ENCODE assay signal across 8 mouse cellular contexts in the genomic region with DNA sequence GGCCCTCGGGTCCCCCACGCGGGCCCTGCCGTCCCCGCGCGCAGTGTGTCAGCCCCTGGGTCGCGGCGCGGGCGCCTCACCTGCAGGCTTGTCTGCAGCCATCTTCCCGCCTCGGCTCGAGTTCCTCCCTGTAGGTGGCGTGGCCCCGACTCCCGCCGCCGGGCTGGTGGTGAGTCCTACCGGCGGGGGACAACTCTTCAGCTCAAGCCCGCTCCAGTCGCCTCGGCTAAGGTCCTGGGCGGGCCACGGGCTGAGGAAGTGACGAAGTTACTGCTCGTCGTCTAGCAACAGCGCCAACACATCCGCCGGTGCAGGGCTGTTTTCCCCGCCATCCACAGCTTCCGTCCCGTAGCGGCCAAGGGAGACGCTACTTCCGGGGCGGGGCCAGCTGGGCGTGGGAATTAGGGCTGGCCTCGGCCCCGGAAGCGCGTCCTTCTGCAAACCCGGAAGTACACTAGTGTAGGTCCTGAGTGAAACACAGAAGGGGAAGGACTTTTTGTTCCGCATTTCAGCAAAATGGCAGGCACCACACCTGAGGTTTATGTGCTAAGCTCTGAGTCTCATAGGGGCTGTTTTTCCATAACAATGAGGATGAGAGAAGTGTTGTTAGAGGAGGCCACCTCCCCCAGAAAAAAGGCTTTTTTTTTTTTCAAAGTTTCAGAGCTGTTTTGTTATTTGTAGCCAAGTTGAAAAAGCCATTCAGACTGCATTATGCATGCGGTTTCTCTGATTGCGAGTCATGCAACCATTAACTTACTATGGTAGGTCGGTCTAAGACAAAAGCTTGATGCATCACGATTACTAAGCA. TPM values are rescaled to one million over a fixed set of nuclear protein-coding genes. Genes with fewer than 3 reads are reported as not detected.
DNase-seq lines count a peak whose midpoint lies in the region; ATAC-seq lines count a peak whose summit lies in the region.

A gene (minus strand): TSS at position 346 of the 808 bp plus-strand sequence.

- intact Hi-C loops in gastrocnemius, postnatal 14 days (cut with DNase I; ENCODE audit: low total_unique reads), result no loop called here
- intact Hi-C loops in left cerebral cortex, postnatal 10 days (cut with DNase I), result no loop called here

- peak; percentile 99 for ATAC-seq in inflammation-experienced regulatory T-cells, adult 6 months
- peak; percentile 100 for ATAC-seq in megakaryocyte-erythroid progenitor cell, adult 5-6 weeks (replicated peaks; ENCODE audit: low FRiP score, low TSS enrichment, poor library complexity, severe bottlenecking)

- peak; percentile 97 to 99 for DNase-seq in adrenal gland, adult (ENCODE audit: inconsistent age in 2 of 2, low spot score in 1 of 2)
- DNase-seq in embryo, embryonic 10.5 days (ENCODE audit: low spot score), result peak; percentile 99
- peak; percentile 98 for DNase-seq in gastrocnemius, postnatal 14 days
- peak; percentile 96 to 99 for DNase-seq in left cerebral cortex, postnatal 10 days (ENCODE audit: extremely low spot score in 1 of 2, low spot score in 2 of 2)
- peak; percentile 97 for DNase-seq in right cerebral cortex, postnatal 25 days
- peak; percentile 97 to 99 for DNase-seq in urinary bladder, postnatal 4 days (ENCODE audit: low spot score in 2 of 2)

RNA-seq across cellular contexts. Expression of the gene that starts here (rescaled TPM):
- 10 to 100 TPM; 15.3 to 15.4 TPM for total RNA-seq in gastrocnemius, postnatal 14 days (2021)
- polyA plus RNA-seq in inflammation-experienced regulatory T-cells, adult 6 months (2017; shearing (Covaris generic)), result 10 to 100 TPM; 21.2 to 24.4 (median 23.6) TPM
- 10 to 100 TPM; 50.8 to 52.2 TPM for total RNA-seq in left cerebral cortex, postnatal 10 days (2021)
- 44.6 and 44.7 TPM in 2 replicates for total RNA-seq in megakaryocyte-erythroid progenitor cell, adult 5-6 weeks (2014; fragmentation: Nextera tagmentation)
- 65.3 and 68.0 TPM in 2 replicates for total RNA-seq in megakaryocyte-erythroid progenitor cell, adult 5-6 weeks (2017)

Comparison
In these comparisons a context has a peak if more than half of its experiments do, and no peak if none do; other contexts are left out.
1. Peak in every context shown above with its lines: DNase-seq and ATAC-seq.